ENCODE assay signal across 10 mouse cellular contexts in the genomic region with DNA sequence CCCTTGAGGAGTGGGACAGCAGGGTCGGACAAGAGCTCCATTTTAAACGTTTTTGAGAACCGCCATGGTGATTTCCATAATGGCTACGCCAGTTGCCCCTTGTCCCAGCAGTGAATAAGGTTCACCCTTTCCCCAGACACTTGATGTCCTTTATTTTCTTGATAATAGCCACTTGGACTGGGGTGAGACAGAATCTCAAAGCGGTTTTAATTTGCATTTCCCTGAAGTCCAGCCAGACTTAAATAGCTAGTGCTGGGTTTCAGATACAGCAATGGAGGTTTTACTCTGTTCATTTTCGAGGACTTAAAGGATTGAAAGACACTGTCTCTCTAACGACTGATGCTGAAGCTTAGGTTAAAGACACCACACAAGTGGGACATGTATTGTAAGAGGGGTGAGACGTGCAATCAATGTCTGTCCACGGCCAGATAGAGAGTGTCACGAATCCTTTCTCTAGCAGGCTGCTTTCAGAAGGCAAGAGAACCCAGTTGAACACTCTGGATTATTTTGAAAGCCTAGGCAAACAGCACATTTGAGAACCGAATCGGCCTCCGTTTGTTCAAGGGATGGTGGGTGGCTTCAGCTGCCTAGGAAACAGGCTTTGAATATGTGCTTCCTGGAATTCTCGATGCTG.
DNase-seq lines count a peak whose midpoint lies in the region; ATAC-seq and TF ChIP-seq lines count a peak whose summit lies in the region.
"Had no signal": no experiment of that assay in that cellular context is flagged by ENCODE, and none has a peak within 500 bp of the region (broad histone marks: within the 10 kb centered on the region; RNA-seq: fewer than 3 reads in every experiment).

No protein-coding gene starts in this region.

- H3K9ac ChIP-seq in ES-Bruce4 (ENCODE audit: low read depth, poor library complexity, severe bottlenecking): no peak overlapping the region
- no peak overlapping the region for H3K9ac ChIP-seq in forebrain, embryonic 15.5 days (replicated peaks)
- H3K9ac ChIP-seq in midbrain, embryonic 16.5 days (ENCODE audit: low read depth, low read length): no peak overlapping the region
- no peak overlapping the region for H3K9ac ChIP-seq in intestine, postnatal 0 days (ENCODE audit: low read depth, low read length)

- 28% methylated on average over 14 of the region's 14 CpGs for whole genome bisulfite sequencing in forebrain, embryonic 15.5 days
- 15% methylated on average over 14 of the region's 14 CpGs for WGBS in midbrain, embryonic 16.5 days
- WGBS in intestine, postnatal 0 days: 73% methylated on average over 14 of the region's 14 CpGs

- TF ChIP-seq EP300 in ES-Bruce4 (IDR thresholded peaks at IDR 0.05; ENCODE audit: insufficient read depth, low read depth, low read length): no peak

- H3K4me1 ChIP-seq in ES-Bruce4 (ENCODE audit: control insufficient read depth, insufficient read depth, low read length): no peaks in the 10 kb centered on the region
- H3K4me1 ChIP-seq in forebrain, embryonic 15.5 days: peaks cover 9% of the 10 kb centered on the region
- peaks cover 3% of the 10 kb centered on the region; the same call in 1 of the 2 replicates for H3K4me1 ChIP-seq in midbrain, embryonic 16.5 days (ENCODE audit: control insufficient read depth, insufficient read depth, low read length)
- no peaks in the 10 kb centered on the region for H3K4me1 ChIP-seq in intestine, postnatal 0 days (replicated peaks; ENCODE audit: control insufficient read depth, insufficient read depth, low read length)

- no peaks in the 10 kb centered on the region for H3K27me3 ChIP-seq in ES-Bruce4 (ENCODE audit: control insufficient read depth, insufficient read depth, low read length, poor library complexity, severe bottlenecking)
- H3K27me3 ChIP-seq in forebrain, embryonic 15.5 days: no peaks in the 10 kb centered on the region
- H3K27me3 ChIP-seq in midbrain, embryonic 16.5 days (ENCODE audit: control insufficient read depth, insufficient read depth, low read depth, low read length): no peaks in the 10 kb centered on the region
- no peaks in the 10 kb centered on the region for H3K27me3 ChIP-seq in intestine, postnatal 0 days (replicated peaks; ENCODE audit: control insufficient read depth, insufficient read depth, low read length)

- no peak for TF ChIP-seq CTCF in ES-Bruce4 (IDR thresholded peaks at IDR 0.05; ENCODE audit: low read depth, low read length)
- no peak for TF ChIP-seq CTCF in intestine, postnatal 0 days (IDR thresholded peaks at IDR 0.05; ENCODE audit: low read depth)

- TF ChIP-seq POLR2A in ES-Bruce4 (IDR thresholded peaks at IDR 0.05; ENCODE audit: insufficient read depth, low read length): no peak

- H3K9me3 ChIP-seq in ES-Bruce4 (replicated peaks; ENCODE audit: control insufficient read depth, insufficient read depth, low read length, poor library complexity, severe bottlenecking): no peaks in the 10 kb centered on the region
- no peaks in the 10 kb centered on the region for H3K9me3 ChIP-seq in forebrain, embryonic 15.5 days
- no peaks in the 10 kb centered on the region for H3K9me3 ChIP-seq in midbrain, embryonic 16.5 days (replicated peaks; ENCODE audit: control insufficient read depth, low read length, poor library complexity, severe bottlenecking)
- H3K9me3 ChIP-seq in intestine, postnatal 0 days (ENCODE audit: control insufficient read depth): no peaks in the 10 kb centered on the region

- H3K36me3 ChIP-seq in ES-Bruce4 (ENCODE audit: control insufficient read depth, insufficient read depth, low read length, poor library complexity, severe bottlenecking): no peaks in the 10 kb centered on the region
- no peaks in the 10 kb centered on the region for H3K36me3 ChIP-seq in forebrain, embryonic 15.5 days
- no peaks in the 10 kb centered on the region for H3K36me3 ChIP-seq in midbrain, embryonic 16.5 days (ENCODE audit: control insufficient read depth, insufficient read depth, low read length)
- H3K36me3 ChIP-seq in intestine, postnatal 0 days (ENCODE audit: control insufficient read depth, insufficient read depth): no peaks in the 10 kb centered on the region

- H3K27ac ChIP-seq in ES-Bruce4 (ENCODE audit: insufficient read depth, low read length): 0 out of 2 replicates have a peak overlapping the region, but pooled peaks have one; percentile 58
- H3K27ac ChIP-seq in forebrain, embryonic 15.5 days (replicated peaks): peak overlapping the region; percentile 53
- peak overlapping the region; percentile 37; the same call in 1 of the 2 replicates for H3K27ac ChIP-seq in midbrain, embryonic 16.5 days (ENCODE audit: low read length)
- no peak overlapping the region for H3K27ac ChIP-seq in intestine, postnatal 0 days (ENCODE audit: low read depth, low read length)

- H3K4me2 ChIP-seq in forebrain, embryonic 15.5 days (replicated peaks): no peak overlapping the region
- no peak overlapping the region for H3K4me2 ChIP-seq in midbrain, embryonic 16.5 days (ENCODE audit: low read length)
- H3K4me2 ChIP-seq in intestine, postnatal 0 days (replicated peaks; ENCODE audit: low read depth): no peak overlapping the region

- peak; percentile 52 for DNase-seq in layer of hippocampus, adult 9-10 months (ENCODE audit: low spot score)
- no peak for DNase-seq in gastrocnemius, postnatal 25 days
- no peak for DNase-seq in gastrocnemius, adult 18-20 months (ENCODE audit: low spot score)
- DNase-seq in kidney, postnatal 36 days: no peak
- DNase-seq: heart, adult 18-20 months; retina, postnatal 1 day had no signal

- peak; percentile 72 for ATAC-seq in forebrain, embryonic 15.5 days (replicated peaks)
- peak; percentile 69 for ATAC-seq in midbrain, embryonic 16.5 days
- ATAC-seq in intestine, postnatal 0 days: no peak

- H3K4me3 ChIP-seq in ES-Bruce4 (ENCODE audit: low read depth, low read length): no peak overlapping the region
- no peak overlapping the region for H3K4me3 ChIP-seq in forebrain, embryonic 15.5 days
- H3K4me3 ChIP-seq in midbrain, embryonic 16.5 days (ENCODE audit: low read depth, low read length): no peak overlapping the region
- no peak overlapping the region for H3K4me3 ChIP-seq in intestine, postnatal 0 days (ENCODE audit: low read depth, low read length)
